Comparison of ENCODE assay signal across 16 mouse cellular contexts in genomic region chr14:20927470-20928307, GRCm38 (mm10). TPM values are rescaled to one million over a fixed set of nuclear protein-coding genes. Genes with fewer than 3 reads are reported as not detected.
A peak's percentile ranks its signal among the peaks of the same experiment; 100 is the strongest.
DNase-seq lines count a peak whose midpoint lies in the region; ATAC-seq lines count a peak whose summit lies in the region.
"Had no signal": no experiment of that assay in that cellular context is flagged by ENCODE, and none has a peak within 500 bp of the region (broad histone marks: within the 10 kb centered on the region; RNA-seq: fewer than 3 reads in every experiment).

No protein-coding gene starts in this region.

- H3K27ac ChIP-seq in liver, embryonic 13.5 days = peak overlapping the region; percentile 82

- H3K36me3 ChIP-seq in liver, embryonic 13.5 days = no peaks in the 10 kb centered on the region
- H3K36me3 ChIP-seq: embryonic facial prominence, embryonic 10.5 days; heart, embryonic 10.5 days; limb, embryonic 13.5 days; stomach, embryonic 15.5 days had no signal

- peaks cover 61% of the 10 kb centered on the region for H3K4me1 ChIP-seq in liver, embryonic 13.5 days (replicated peaks)

- no peaks in the 10 kb centered on the region for H3K9me3 ChIP-seq in liver, embryonic 13.5 days (replicated peaks)
- H3K9me3 ChIP-seq: embryonic facial prominence, embryonic 10.5 days; heart, embryonic 10.5 days; limb, embryonic 13.5 days; stomach, embryonic 15.5 days had no signal

- H3K4me3 ChIP-seq in liver, embryonic 13.5 days (replicated peaks) = peak overlapping the region; percentile 88; the same call in 1 of the 2 replicates

- DNase-seq in lung, postnatal 36 days = peak; percentile 38
- no peak for DNase-seq in lung, adult 18-20 months
- peak; percentile 50 for DNase-seq in c-Kit-positive CD71-positive TER-119-negative erythroid progenitor cells, embryonic 14.5 days (ENCODE audit: low read depth)
- DNase-seq in liver, embryonic 13.5 days = peak; percentile 27
- DNase-seq in spleen, postnatal 14 days (ENCODE audit: low spot score in 2 of 2) = no peak
- no peak for DNase-seq in ovary, postnatal 10 days (ENCODE audit: low spot score)
- DNase-seq in left cerebral cortex, postnatal 25 days (ENCODE audit: low spot score in 2 of 2) = no peak
- DNase-seq: adrenal gland, adult 2 months; cerebellum, postnatal 25 days; gastrocnemius, postnatal 25 days; thymus, postnatal 4 days had no signal

- 23% methylated on average over 4 of the region's 4 CpGs for WGBS in liver, embryonic 13.5 days (ENCODE audit: insufficient replicate concordance)

- no peaks in the 10 kb centered on the region for H3K27me3 ChIP-seq in liver, embryonic 13.5 days
- H3K27me3 ChIP-seq: limb, embryonic 13.5 days; stomach, embryonic 15.5 days had no signal

- peak overlapping the region; percentile 96 for H3K4me2 ChIP-seq in liver, embryonic 13.5 days

- intact Hi-C loops in left cerebral cortex, postnatal 25 days (cut with DNase I) = loop anchor here (5.0 kb wide), 1 partner anchor 65 kb away; no protein-coding TSS in a partner anchor

- H3K9ac ChIP-seq in liver, embryonic 13.5 days = peak overlapping the region; percentile 90
- H3K9ac ChIP-seq: stomach, embryonic 15.5 days had no signal

- ATAC-seq in liver, embryonic 13.5 days (ENCODE audit: low read depth) = no peak
- peak; percentile 28 for ATAC-seq in monocyte, adult 5-6 weeks (replicated peaks; ENCODE audit: insufficient number of reproducible peaks, low FRiP score, low TSS enrichment, poor library complexity, severe bottlenecking)

RNA-seq across cellular contexts. Expression of gene Vcl, which starts 1.5 kb away (rescaled TPM):
- polyA plus RNA-seq in liver, embryonic 13.5 days (2015; fragmentation: Nextera tagmentation; extraction: Ambion mirVana) = 17.0 and 24.6 TPM in 2 replicates
- 51.9 to 56.2 TPM (median 52.1 TPM) in 3 replicates for total RNA-seq in monocyte, adult 5-6 weeks (2017)
- total RNA-seq in left cerebral cortex, postnatal 25 days (2021) = 10 to 100 TPM; 24.0 to 24.7 TPM

Comparison
In these comparisons a context has a peak if more than half of its experiments do, and no peak if none do; other contexts are left out.
1. DNase-seq: peak in lung, postnatal 36 days (single experiment), c-Kit-positive CD71-positive TER-119-negative erythroid progenitor cells, embryonic 14.5 days (single experiment) and liver, embryonic 13.5 days (single experiment); none in lung, adult 18-20 months (0 of 2), spleen, postnatal 14 days (0 of 2), ovary, postnatal 10 days (single experiment) and left cerebral cortex, postnatal 25 days (0 of 2).